Mouse (Mus musculus): ENCODE data around the gene Scmh1.

The Scmh1 gene

GRCm38 (mm10) chr4:120556592-120556991 lies 151.5 kb downstream of the Scmh1 start:
- DNase-seq (ENCODE audit: low spot score) = no peak

GRCm38 (mm10) chr4:120565726-120566125 lies 160.6 kb downstream of the Scmh1 start:
- no peak for DNase-seq (ENCODE audit: low spot score)

- DNase-seq (ENCODE audit: low spot score) = no peak
Measured at GRCm38 (mm10) chr4:120568005-120568404, 162.9 kb downstream of the Scmh1 start.

- no peak for DNase-seq (ENCODE audit: low spot score)
Measured at GRCm38 (mm10) chr4:120569025-120569424, 163.9 kb downstream of the Scmh1 start.

GRCm38 (mm10) chr4:120569486-120570437 lies 164.7 kb downstream of the Scmh1 start, which contains the start of gene Ctps:
Ctps (minus strand) TSS chr4:120570276.
- DNase-seq (ENCODE audit: low spot score) = peak; percentile 94

GRCm38 (mm10) chr4:120570438-120571069 lies 165.5 kb downstream of the Scmh1 start:
- no peak for DNase-seq (ENCODE audit: low spot score)

GRCm38 (mm10) chr4:120571070-120571464 lies 166.0 kb downstream of the Scmh1 start:
- DNase-seq (ENCODE audit: low spot score) = no peak

- DNase-seq (ENCODE audit: low spot score) = no peak
Measured at GRCm38 (mm10) chr4:120571691-120572090, 166.6 kb downstream of the Scmh1 start.
